Mouse (Mus musculus) cortical plate, adult 2 months (tissue): Measurements from ENCODE around the gene Elp4.

Experiments
- CTCF ChIP-seq: fragments of 200-500 bp; IDR thresholded peaks from 2 replicates; pipeline ENCODE4 v1.5.1; 2011; ENCODE audit warnings: mild to moderate bottlenecking, control low read depth, low read length; ENCODE audit not compliant: insufficient read depth; ENCODE audit errors: extremely low read depth
- POLR2A ChIP-seq: fragments of 200-500 bp; IDR thresholded peaks from 2 replicates; pipeline ENCODE4 v1.6.1; 2011; ENCODE audit warnings: mild to moderate bottlenecking, low read length, control low read depth; ENCODE audit not compliant: insufficient read depth; ENCODE audit errors: extremely low read depth

DNA sequence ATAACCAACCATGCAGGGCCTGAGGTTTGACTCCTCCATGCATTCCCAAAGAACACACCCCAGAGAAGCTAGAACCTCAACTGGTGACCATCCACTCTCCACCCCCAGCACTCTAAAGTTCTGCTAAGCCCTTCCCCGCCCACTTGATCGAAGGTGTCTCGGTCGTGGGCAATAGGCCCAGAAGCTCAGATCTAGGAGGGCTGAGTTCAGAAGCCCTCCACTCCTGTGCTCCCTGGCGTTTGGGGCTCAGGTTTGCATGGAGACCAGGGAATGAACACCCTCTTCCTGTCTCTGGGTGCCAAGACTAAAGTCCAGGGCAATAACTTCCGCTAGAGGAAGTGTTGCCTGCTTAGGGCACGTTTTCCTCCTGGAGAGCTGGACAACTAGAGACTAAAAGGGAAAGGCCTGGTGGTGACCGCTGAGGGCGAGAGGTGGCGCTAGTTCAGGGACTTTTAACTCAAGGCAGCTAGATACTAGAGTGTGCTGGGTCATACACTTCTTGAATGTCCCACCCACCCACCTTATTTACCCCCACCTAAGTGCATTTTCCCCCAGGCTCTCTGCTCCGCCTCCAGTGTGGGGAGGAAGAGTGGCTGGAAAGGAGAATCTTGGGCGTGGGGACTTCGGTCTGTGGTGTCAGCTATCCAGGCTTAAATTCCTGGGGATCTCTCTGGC is 216.9 kb downstream of the Elp4 start:
- TF ChIP-seq CTCF (0 out of 2 replicates have a peak, but pooled peaks have one; percentile 8), POLR2A (no peak)
